Mouse (Mus musculus) megakaryocyte, embryonic 14.5 days (primary cell): Measurements from ENCODE around the gene Plagl2. TPM values are rescaled to one million over a fixed set of nuclear protein-coding genes. Genes with fewer than 3 reads are reported as not detected.
A peak's percentile ranks its signal among the peaks of the same experiment; 100 is the strongest.
"Not testable (repeated sequence)": the region's sequence is repeated elsewhere in the genome, so short reads cannot be mapped to it uniquely, and the experiment has no call there.

Experiments used
- H3K27me3 ChIP-seq: replicated peaks from 2 replicates; pipeline ENCODE3; 2012; ENCODE audit warnings: inconsistent platforms
- H3K36me3 ChIP-seq: replicated peaks from 2 replicates; pipeline ENCODE3; 2012; ENCODE audit warnings: low read length, inconsistent platforms, mixed read lengths
- H3K4me1 ChIP-seq: 2 replicates; pipeline ENCODE4 v1.6.1; 2012; ENCODE audit warnings: inconsistent platforms
- H3K4me3 ChIP-seq: replicated peaks from 2 replicates; pipeline ENCODE3; 2012; ENCODE audit warnings: moderate library complexity, mild to moderate bottlenecking, inconsistent platforms
- H3K9me3 ChIP-seq: 2 replicates; pipeline ENCODE4 v1.6.1; 2012; ENCODE audit warnings: inconsistent platforms
- FLI1 ChIP-seq: IDR thresholded peaks from 2 replicates; pipeline ENCODE4 v1.6.1; 2012; ENCODE audit warnings: low read length, inconsistent platforms, mixed read lengths
- GATA1 ChIP-seq: IDR thresholded peaks from 3 replicates; pipeline ENCODE4 v1.6.1; 2012; ENCODE audit warnings: mixed read lengths, low read length, inconsistent platforms, borderline replicate concordance
- polyA plus RNA-seq: library from polyadenylated mRNA; stranded (reverse); fragments of >175 nt; gene quantifications from 2 replicates; pipeline ENCODE4 v1.2.3, GENCODE M21; 2012; ENCODE audit warnings: low replicate concordance; ENCODE audit not compliant: insufficient read depth

The Plagl2 gene
- 5.7 and 6.8 TPM in 2 replicates for polyA plus RNA-seq

DNA sequence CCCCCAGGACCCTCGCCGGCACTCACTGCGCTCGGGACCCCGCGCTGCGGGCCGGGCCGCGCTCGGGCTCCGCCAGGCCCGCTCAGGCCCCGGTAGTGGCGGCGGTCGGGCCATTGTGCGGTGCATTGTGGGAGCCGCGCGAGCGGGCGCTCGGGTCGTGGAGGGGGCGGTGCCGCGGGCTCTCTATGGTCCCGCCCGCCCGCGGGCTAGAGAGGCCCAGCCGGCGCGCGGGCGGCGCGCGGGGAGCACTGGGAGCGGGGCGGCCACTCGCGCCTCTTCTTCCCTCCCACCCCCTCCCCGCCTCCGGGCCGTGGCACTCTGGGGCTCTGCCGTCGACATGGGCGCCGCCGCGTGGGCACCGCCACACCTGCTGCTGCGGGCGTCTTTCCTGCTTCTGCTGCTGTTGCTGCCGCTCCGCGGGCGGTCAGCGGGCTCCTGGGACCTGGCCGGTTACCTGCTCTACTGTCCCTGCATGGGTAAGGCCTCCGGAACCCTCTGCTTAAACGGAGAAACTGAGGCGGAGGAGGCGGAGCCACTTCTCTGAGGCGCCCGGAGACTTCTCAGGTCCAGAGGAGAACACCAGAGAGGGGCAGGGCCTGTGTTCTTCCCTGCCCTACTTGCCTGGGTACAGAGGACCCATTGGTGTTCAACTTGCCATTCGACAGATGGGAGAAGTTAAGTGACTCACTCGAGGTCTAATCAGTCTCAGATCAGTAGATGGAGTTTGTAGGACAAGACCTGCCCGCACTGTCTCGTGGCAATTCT, at the start of gene Plagl2, which contains the start of gene Pofut1:
Plagl2 (minus strand) TSS at position 177 of the 765 bp plus-strand sequence.
Pofut1 (plus strand) TSS at position 284 of the 765 bp plus-strand sequence.
- H3K36me3 ChIP-seq, result peaks cover 49% of the 10 kb centered on the region
- H3K27me3 ChIP-seq, result no peaks in the 10 kb centered on the region
- peaks cover 79% of the 10 kb centered on the region for H3K4me1 ChIP-seq
- no peaks in the 10 kb centered on the region for H3K9me3 ChIP-seq
- peak within 1 kb of the TSS; percentile 97 for H3K4me3 ChIP-seq
- no peak for TF ChIP-seq GATA1

DNA sequence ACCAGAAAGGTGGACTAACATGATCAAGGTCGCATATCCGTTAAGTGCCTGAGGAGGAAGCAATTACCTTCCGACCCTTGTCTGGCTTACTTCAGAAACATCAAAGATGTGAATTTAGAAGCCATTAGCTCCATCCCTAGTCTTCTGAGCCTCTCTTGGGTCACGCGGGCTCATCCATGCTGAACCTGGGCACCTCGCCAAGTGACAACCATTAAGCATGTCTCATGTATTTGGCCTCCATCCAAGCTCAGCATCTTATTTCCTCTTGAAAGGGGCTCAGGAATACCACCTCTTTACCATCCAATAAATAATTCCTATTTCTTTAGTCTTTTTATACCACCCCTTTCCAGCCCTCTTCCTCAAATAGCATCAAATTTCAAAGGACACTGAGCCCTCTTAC, 46.6 kb upstream of the Plagl2 start:
- H3K4me1 ChIP-seq, result peaks cover 39% of the 10 kb centered on the region
- TF ChIP-seq FLI1 (no peak), GATA1 (no peak)

DNA sequence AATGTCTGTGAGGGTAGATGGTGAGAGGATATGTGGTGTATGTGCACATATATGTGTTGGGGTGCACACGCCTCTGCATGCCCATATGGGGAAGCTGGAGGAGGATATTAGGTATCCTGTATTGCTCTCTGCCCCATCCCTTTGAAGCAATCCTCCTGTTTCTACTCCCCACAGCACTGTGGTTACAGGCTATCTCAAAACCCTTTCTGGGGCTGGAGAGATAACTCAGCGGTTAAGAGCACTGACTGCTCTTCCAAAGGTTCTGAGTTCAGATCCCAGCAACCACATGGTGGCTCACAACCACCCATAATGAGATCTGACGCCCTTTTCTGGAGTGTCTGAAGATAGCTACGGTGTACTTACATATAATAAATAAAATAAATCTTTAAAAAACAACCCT, 45.3 kb upstream of the Plagl2 start:
- H3K27me3 ChIP-seq, result peaks cover 5% of the 10 kb centered on the region
- peaks cover 27% of the 10 kb centered on the region for H3K4me1 ChIP-seq
- H3K36me3 ChIP-seq, result no peaks in the 10 kb centered on the region
- no peak for TF ChIP-seq FLI1
- TF ChIP-seq GATA1, result no peak
- H3K4me3 ChIP-seq, result peak overlapping the region; percentile 5
- H3K9me3 ChIP-seq, result no peaks in the 10 kb centered on the region

More for the DNA sequence above, 46.6 kb upstream of the Plagl2 start:
- H3K4me3 ChIP-seq, result no peak overlapping the region
- H3K9me3 ChIP-seq, result no peaks in the 10 kb centered on the region
- no peaks in the 10 kb centered on the region for H3K36me3 ChIP-seq
- H3K27me3 ChIP-seq, result peaks cover 5% of the 10 kb centered on the region

DNA sequence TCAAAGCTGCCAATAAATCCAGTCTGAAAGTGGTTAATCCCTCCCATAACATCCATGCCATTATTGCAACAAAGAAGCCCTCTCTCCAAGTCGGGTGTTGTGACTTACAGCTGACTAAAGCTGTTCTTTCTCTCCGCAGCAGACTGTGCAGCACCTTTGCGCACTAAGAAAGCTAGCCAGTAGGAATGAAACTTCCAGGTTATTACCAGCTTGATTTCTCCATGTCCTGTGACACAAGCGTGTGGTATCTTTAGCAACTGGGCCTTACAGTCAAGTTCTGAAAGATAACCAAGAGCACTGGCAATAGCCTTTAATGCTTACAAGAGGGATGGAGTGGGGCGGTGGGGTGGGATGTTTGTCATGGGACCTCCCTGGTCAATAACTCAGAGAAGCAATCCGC, 42.7 kb upstream of the Plagl2 start:
- Histone ChIP-seq H3K36me3 (no peaks in the 10 kb centered on the region), H3K9me3 (no peaks in the 10 kb centered on the region), H3K4me3 (no peak overlapping the region), H3K27me3 (peaks cover 8% of the 10 kb centered on the region), H3K4me1 (peaks cover 23% of the 10 kb centered on the region)
- no peak for TF ChIP-seq GATA1
- TF ChIP-seq FLI1, result no peak

DNA sequence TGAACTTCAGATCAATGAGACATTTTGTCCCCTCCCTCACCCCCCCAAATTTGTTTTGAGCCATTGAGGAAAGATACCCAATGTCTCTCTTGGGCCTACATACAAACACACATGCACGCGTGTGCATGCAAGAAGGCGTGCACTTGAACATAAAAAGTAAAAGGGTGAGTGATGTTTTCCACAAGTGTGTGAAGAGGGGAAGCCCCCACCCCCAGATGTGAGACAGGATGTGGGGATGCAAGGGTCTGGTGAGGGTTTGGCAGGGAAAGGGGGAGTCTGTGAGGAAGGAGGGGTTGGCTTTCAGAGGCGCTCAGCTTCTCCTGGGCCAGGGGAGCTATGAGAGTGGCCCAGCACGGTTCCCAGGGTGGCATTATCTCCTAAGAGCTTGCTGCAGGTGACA, 37.1 kb upstream of the Plagl2 start:
- no peaks in the 10 kb centered on the region for H3K36me3 ChIP-seq
- peaks cover 38% of the 10 kb centered on the region for H3K4me1 ChIP-seq
- no peak for TF ChIP-seq GATA1
- peaks cover 2% of the 10 kb centered on the region for H3K27me3 ChIP-seq
- H3K4me3 ChIP-seq, result no peak overlapping the region
- H3K9me3 ChIP-seq, result no peaks in the 10 kb centered on the region

DNA sequence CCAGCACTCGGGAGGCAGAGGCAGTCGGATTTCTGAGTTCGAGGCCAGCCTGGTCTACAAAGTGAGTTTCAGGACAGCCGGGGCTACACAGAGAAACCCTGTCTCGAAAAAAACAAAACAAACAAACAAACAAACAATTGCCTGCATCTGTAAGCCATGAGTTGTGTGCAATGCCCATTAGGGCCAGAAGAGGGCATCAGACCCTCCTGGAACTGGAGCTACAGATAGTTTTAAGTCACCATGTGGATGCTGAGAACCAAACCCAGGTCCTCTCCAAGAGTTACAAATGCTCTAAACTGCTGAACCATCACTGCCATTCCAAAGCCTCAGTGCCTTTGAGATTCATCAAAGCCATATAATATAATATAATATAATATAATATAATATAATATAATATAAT, 35.6 kb upstream of the Plagl2 start:
- H3K4me3 ChIP-seq, H3K27me3 ChIP-seq, H3K9me3 ChIP-seq: not testable (repeated sequence)

DNA sequence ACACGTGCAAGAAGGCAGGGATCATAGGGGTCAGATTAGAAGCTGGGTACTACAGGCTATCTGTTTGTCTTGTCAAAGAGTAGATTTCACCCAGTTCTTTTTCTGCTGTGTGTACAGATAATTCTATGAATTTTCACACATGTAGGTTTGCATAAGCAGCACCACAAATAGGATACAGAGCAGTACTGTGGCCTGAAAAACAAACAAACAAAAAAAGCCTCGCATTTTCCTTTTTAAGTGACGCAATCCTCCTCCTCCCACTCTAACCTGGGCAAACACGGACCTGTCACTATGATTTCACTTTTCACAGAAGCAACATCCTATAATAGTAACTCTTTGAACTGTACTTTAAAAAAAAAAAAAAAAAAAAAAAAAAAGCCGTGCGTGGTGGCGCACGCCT, 35.2 kb upstream of the Plagl2 start:
- Histone ChIP-seq H3K4me3 (no peak overlapping the region), H3K4me1 (peaks cover 46% of the 10 kb centered on the region), H3K36me3 (no peaks in the 10 kb centered on the region), H3K27me3 (peaks cover 2% of the 10 kb centered on the region), H3K9me3 (no peaks in the 10 kb centered on the region)
- TF ChIP-seq FLI1 (no peak), GATA1 (no peak)

More for the DNA sequence above, 35.6 kb upstream of the Plagl2 start:
- H3K4me1 ChIP-seq, result peaks cover 44% of the 10 kb centered on the region
- not testable (repeated sequence) for H3K36me3 ChIP-seq

DNA sequence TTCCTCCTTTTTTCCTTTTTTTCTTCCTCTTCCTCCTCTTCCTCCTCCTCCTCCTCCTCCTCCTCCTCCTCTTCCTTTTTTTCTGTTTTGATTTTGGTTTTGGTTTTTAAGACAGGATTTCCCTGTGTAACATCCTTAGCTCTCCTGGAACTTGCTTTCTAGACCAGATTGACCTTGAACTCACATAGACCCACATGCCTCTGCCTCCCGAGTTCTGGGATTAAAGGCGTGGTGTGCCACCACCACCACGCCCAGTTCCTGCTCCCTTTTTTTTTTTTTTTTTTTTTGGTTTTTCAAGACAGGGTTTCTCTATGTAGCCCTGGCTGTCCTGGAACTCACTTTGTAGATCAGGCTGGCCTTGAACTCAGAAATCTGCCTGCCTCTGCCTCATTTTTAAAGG, 34.4 kb upstream of the Plagl2 start:
- not testable (repeated sequence) for H3K9me3 ChIP-seq, H3K4me3 ChIP-seq, H3K36me3 ChIP-seq, H3K27me3 ChIP-seq
- peaks cover 54% of the 10 kb centered on the region for H3K4me1 ChIP-seq

DNA sequence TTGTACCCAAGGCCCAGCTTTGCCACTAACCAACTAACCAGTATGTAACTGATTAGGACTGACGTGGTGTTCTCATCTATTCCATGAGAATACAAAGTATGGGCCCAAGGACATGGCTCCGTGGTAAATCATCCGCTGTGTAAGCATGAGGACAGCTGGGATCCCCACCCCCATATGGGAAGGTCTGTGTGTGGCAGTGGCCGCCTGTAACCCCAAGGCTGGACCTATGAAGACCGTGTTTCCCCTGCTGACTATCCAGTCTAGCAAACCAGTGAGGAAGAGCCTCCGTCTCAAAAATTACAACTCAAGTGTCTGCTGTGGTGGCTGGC, 33.7 kb upstream of the Plagl2 start:
- H3K9me3 ChIP-seq, result no peaks in the 10 kb centered on the region
- H3K27me3 ChIP-seq, result no peaks in the 10 kb centered on the region
- TF ChIP-seq GATA1, result no peak
- TF ChIP-seq FLI1, result no peak
- H3K4me3 ChIP-seq, result no peak overlapping the region
- H3K36me3 ChIP-seq, result no peaks in the 10 kb centered on the region
- peaks cover 53% of the 10 kb centered on the region for H3K4me1 ChIP-seq

DNA sequence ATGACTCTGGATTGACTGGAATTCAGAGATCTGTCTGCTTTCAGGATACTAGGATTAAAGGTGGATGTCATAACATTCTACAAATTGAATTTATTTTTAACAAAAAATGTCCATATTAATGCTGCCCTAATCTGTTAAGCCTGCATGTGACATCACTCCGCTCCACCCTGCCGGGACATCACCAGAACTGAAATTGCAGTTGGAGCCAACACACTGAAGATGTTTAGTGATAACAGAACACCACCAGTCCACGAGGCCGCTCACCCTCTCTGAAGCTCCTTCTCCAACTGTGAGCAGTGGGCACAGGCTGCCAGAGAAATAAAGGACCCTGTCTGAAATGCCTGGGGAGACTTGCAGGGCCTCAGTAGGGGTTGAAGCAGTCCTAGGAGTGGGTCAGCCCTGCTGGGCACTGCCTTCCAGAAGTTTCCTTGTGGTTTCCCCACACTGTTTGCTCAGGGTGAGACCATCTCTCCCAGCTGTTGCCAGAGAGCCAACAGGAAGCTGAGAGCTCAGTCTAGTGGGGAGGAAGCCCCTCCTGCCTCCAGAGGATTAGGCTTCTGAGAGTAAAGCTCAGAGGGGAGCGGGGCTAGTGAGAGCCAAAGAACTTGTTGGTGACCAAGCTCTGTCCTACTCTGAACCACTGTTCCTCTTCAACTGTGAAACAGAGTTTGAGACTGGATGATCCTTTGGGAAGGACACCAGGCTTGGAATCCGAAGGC, 33.1 kb upstream of the Plagl2 start:
- peaks cover 59% of the 10 kb centered on the region for H3K4me1 ChIP-seq
- H3K9me3 ChIP-seq, H3K4me3 ChIP-seq, H3K27me3 ChIP-seq, H3K36me3 ChIP-seq: not testable (repeated sequence)

DNA sequence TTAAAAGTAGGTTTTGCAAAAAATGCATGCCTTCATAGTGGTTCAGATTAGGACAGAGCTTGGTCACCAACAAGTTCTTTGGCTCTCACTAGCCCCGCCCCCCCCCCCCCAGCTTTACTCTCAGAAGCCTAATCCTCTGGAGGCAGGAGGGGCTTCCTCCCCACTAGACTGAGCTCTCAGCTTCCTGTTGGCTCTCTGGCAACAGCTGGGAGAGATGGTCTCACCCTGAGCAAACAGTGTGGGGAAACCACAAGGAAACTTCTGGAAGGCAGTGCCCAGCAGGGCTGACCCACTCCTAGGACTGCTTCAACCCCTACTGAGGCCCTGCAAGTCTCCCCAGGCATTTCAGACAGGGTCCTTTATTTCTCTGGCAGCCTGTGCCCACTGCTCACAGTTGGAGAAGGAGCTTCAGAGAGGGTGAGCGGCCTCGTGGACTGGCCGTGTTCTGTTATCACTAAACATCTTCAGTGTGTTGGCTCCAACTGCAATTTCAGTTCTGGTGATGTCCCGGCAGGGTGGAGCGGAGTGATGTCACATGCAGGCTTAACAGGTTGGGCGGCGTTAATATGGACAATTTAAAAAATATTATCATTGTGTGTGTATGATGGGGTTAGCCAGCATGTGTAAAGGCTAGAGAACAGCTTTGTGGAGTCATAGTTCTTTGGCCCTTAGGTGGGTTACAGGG, 29.1 kb upstream of the Plagl2 start:
- H3K4me3 ChIP-seq, H3K9me3 ChIP-seq, H3K27me3 ChIP-seq: not testable (repeated sequence)
- Histone ChIP-seq H3K4me1 (peaks cover 68% of the 10 kb centered on the region), H3K36me3 (peaks cover 40% of the 10 kb centered on the region)
